Mouse (Mus musculus) hindlimb bud, embryonic 11.5 days (tissue): ENCODE data around the gene Rad23a.

ENCODE experiments used
- DNase-seq: peaks from one replicate; pipeline ENCODE4 v3.0.0-alpha.2; 2012; ENCODE audit warnings: low read depth, low spot score; ENCODE audit errors: extremely low spot score

The Rad23a gene

GRCm38 (mm10) chr8:84814240-84814554 is 26.3 kb downstream of the Rad23a start:
- no peak for DNase-seq

DNA sequence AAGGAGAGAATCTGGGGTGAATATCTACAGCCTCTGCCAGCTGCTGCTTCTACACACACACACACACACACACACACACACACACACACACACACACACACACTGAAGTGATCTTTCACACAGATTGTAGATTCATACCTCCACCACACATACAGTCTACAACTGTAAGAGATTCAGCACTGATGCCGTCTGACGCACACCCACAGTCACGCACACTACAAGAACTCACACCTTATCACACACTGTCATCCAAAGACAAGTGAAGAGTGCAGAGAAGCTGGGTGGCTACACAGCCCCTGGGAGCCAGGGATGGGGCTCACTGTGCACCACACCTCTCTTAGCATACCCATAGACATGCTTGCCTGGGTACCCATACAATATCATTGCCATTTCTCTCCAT is 26.6 kb downstream of the Rad23a start:
- no peak for DNase-seq

- DNase-seq, result no peak
These were observed 27.4 kb downstream of the Rad23a start for GRCm38 (mm10) chr8:84813059-84813458.

DNA sequence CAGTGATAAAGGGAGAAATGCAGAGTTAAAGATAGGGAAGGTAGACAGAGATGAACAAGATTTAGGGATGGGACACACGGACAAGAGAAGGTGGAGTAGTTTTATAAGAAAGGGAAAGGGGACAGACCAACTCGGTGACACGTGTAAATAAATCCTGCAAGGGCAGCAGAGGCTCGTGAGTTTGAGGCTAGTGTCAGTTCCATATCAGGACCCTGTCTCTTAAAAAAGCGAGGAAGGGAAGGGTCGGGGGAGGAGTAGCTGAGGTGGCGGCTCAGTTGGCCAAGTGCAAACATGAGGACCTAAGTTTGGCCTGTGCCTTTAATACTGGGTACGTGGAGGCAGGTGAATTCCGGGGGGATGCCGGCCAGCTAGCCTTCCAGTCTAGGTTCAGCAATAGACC is 29.2 kb downstream of the Rad23a start:
- no peak for DNase-seq

GRCm38 (mm10) chr8:84810896-84811295 is 29.6 kb downstream of the Rad23a start:
- no peak for DNase-seq

DNA sequence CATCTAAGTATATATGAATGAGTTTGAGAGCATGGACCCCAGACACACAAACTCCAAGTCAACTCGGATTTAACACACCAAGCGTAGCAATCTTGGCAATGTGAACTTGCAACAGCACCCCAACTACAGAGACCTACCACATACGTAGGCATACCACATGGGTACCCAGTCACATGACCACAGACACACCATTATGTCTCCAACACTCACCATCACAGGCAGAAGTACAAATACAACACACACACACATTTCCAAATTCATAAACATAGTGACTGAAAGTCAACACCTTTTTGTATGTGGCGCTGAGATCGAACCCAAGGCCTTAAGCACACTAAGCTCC is 30.6 kb downstream of the Rad23a start:
- DNase-seq, result no peak

DNA sequence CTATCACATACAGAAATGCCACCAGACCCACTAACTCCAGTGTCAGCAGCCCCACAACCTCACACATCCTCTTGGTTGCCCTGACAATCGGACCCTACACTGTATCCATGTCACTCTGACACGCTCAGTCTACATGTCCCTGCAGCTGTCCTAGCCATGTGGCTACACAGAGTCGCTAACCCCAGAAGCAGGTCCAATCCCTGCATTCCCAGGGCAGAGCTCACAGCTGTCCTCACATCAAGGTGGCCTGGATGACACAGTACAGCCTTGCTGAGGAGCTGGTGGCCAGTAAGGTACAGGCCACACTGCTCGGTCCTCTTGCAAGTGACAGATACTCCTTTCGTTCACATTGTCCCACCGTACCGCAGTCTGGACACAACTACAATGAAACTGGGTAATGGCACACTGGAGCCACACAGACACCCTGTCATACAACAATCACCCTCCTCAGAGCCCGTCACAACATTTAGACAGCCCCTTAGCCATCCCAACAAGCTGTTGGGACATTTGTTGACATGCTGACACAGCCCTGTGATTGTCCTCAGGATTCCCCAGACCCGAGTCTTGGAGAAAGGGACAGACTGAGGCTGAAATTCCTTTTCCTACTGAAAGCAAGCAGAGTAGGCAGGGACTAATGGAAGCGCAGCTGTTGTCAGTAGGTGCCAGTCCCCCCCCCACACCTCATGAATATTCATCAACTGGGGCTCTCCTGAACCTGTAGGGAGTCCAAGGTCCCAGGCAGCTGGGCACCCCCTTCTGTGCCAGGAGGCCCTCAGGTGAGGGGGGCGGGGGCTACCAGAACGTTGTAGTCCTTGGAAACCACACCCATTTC is 31.1 kb downstream of the Rad23a start:
- no peak for DNase-seq

- no peak for DNase-seq
These were observed 34.4 kb downstream of the Rad23a start for GRCm38 (mm10) chr8:84806031-84806430.

GRCm38 (mm10) chr8:84799999-84800831 is 40.2 kb downstream of the Rad23a start, which contains the start of gene Nfix:
Nfix (minus strand) TSS chr8:84800344.
- DNase-seq, result no peak

GRCm38 (mm10) chr8:84799136-84799931 is 41.1 kb downstream of the Rad23a start:
- no peak for DNase-seq

GRCm38 (mm10) chr8:84798446-84799135 is 41.9 kb downstream of the Rad23a start:
- DNase-seq, result no peak

DNA sequence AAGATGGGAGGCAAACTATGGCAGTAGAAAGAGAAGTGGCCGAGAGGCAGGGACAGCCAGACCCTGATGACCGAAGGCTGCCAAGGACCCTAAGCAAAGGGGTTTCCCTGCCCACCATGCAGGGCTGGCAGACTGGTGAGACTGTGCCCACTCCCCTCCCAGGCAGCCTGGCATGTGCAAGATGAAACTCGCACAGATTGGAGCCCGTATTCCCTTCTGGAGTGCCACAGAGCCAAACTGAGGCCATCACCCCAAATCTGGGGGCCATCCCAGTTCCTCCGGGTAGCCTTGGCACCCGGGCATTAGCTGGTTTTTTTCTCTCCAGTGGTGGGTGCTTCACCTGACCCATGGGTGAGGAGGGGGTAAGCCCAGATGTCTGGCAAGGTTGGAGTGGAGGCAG is 42.5 kb downstream of the Rad23a start:
- no peak for DNase-seq

- DNase-seq, result no peak
These were observed 43.1 kb downstream of the Rad23a start for GRCm38 (mm10) chr8:84797256-84797797.

DNA sequence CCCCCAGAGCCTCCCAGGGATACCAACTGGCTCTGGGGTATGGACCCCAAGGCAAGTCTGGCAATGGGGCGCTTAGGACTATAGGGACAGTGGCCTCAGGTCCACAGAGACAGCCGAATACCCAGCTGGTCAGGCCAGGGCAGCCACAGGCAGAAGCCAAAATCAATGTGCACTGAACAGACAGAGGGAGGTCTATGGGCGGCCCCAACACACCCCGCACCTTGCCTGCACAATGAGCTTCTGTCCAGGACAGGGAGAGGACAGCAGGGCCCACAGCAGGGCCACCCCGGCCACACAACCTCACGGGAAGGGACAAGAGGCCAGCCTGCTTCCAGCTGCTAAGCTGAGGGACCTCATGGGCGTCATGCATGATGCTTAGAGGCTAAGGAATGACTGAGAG is 46.0 kb downstream of the Rad23a start:
- no peak for DNase-seq

GRCm38 (mm10) chr8:84793791-84794485 is 46.5 kb downstream of the Rad23a start:
- DNase-seq, result no peak

- no peak for DNase-seq
These were observed 47.3 kb downstream of the Rad23a start for GRCm38 (mm10) chr8:84793134-84793533.

DNA sequence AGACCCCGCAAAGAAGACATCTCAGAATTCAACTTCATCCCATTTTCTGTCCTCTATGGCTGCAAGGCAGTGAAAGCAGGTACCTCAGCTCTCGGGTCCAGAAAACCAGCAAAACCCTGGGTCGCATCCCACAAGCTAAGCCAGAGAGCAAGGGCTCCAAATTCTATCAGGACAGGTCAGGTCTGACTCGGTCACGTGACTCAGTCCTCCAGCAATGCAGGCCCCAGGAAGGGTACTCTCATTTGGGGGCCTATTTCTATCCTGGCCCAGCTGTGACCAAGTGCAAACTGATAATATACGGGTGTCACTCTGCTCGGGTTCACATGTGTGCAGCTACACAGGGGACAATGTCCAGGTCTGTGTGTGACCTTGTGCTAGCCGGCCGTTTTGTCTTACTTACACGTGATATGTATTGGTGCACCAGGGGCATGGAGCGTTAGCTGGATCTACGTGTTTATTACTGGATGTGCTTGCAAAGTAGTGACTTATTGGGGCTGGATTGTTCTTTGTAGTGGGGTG is 48.0 kb downstream of the Rad23a start:
- no peak for DNase-seq

DNA sequence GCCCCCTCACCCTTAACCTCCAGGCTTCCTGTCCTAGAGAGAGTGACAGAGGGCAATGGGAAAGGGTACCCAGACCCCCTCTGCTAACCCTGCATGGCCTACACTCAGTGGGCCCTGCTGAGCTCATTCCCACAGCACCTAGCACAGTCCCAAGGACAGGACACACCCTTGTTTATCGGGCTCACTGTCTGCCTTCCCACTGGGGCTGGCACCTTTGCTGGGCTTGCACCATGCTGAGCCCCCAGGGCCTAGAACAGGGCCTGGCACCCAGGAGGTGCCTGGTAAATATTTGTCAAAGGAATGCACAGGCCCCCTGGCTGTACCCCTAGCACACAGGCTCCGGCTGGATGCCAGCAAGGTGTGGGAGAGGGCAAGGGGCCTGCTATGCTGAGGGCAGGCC is 49.9 kb downstream of the Rad23a start:
- DNase-seq, result no peak

DNA sequence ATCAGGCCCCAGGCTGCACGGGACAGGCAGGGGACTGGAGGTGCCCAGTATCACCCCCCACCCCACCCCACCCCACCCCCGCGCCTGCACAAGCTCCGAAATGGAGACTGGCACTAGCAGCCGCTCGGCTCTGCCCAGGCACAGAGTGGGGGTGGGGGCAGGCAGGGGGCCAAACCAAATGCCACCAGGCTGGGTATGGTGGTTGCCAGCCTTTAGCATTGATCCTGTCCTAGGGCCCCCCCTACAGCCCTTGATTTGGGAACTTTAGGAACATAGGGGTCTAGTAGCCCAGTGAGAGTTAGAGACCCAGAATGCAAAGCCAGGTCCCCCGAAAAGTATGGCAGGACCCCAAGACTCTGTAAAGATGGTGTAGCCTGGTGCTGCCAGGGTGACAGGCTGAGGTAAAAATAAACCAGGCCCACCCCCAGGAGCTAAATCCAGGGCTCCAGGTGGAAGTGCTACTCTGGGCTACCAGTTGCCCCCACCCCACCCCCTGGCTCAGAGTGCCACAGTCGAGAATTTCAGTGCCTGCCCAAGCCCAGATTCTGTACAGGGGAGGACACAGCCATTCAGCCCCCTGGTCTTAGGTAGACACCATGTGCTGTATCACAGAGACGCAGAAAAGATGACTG is 50.5 kb downstream of the Rad23a start:
- DNase-seq, result no peak
